8 mouse cellular contexts compared by ENCODE assay signal in the genomic region with DNA sequence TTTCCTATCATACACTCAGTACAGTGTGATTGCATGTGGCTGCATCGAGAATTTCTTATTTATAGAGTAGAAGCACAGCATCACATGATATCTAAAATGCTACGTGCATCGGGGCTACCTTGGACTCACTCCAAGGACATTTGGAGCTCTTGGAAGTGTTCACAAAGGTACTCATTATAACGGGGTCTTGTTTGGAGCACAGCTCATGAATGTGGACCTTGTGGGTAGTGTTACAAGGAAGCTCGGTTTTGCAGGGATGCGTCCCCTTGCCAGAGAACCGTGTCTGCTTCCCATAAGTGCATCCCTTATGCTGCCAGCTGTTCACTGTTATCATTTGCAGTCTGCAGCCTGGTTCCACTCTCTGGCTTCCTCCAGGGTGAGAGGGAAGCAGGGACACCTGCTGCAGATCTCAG.
DNase-seq lines count a peak whose midpoint lies in the region; ATAC-seq and TF ChIP-seq lines count a peak whose summit lies in the region.

No protein-coding gene starts in this region.

- TF ChIP-seq POLR2A in thymus, adult 2 months (IDR thresholded peaks at IDR 0.05; ENCODE audit: control insufficient read depth, extremely low read depth, insufficient read depth, low read length, poor library complexity), result no peak

- H3K9ac ChIP-seq in midbrain, embryonic 14.5 days (replicated peaks; ENCODE audit: low read length), result no peak overlapping the region
- H3K9ac ChIP-seq in midbrain, embryonic 11.5 days (ENCODE audit: low read length), result no peak overlapping the region
- H3K9ac ChIP-seq in embryonic facial prominence, embryonic 14.5 days (ENCODE audit: low read depth, low read length), result 0 out of 2 replicates have a peak overlapping the region, but pooled peaks have one; percentile 30
- H3K9ac ChIP-seq in liver, postnatal 0 days (replicated peaks), result no peak overlapping the region

- no peak overlapping the region for H3K27ac ChIP-seq in midbrain, embryonic 14.5 days (replicated peaks; ENCODE audit: low read depth, low read length)
- no peak overlapping the region for H3K27ac ChIP-seq in midbrain, embryonic 11.5 days (ENCODE audit: low read depth, low read length)
- H3K27ac ChIP-seq in embryonic facial prominence, embryonic 14.5 days (replicated peaks; ENCODE audit: low read depth, low read length), result peak overlapping the region; percentile 59; the same call in 1 of the 2 replicates
- no peak overlapping the region for H3K27ac ChIP-seq in thymus, adult 2 months (ENCODE audit: control insufficient read depth, insufficient read depth, low read length)
- H3K27ac ChIP-seq in liver, postnatal 0 days (ENCODE audit: low read depth), result no peak overlapping the region

- H3K4me2 ChIP-seq in midbrain, embryonic 14.5 days (ENCODE audit: low read length), result no peak overlapping the region
- no peak overlapping the region for H3K4me2 ChIP-seq in midbrain, embryonic 11.5 days
- peak overlapping the region; percentile 32 for H3K4me2 ChIP-seq in embryonic facial prominence, embryonic 14.5 days (ENCODE audit: low read depth, low read length)
- no peak overlapping the region for H3K4me2 ChIP-seq in liver, postnatal 0 days (ENCODE audit: low read depth, low read length)

- no peak for TF ChIP-seq CTCF in thymus, adult 2 months (IDR thresholded peaks at IDR 0.05; ENCODE audit: borderline replicate concordance, control insufficient read depth, extremely low read depth, insufficient read depth, low read length, poor library complexity)
- TF ChIP-seq CTCF in liver, postnatal 0 days (IDR thresholded peaks at IDR 0.05; ENCODE audit: low read depth), result no peak

- no peaks in the 10 kb centered on the region for H3K36me3 ChIP-seq in midbrain, embryonic 14.5 days (ENCODE audit: control insufficient read depth, insufficient read depth, low read length)
- H3K36me3 ChIP-seq in midbrain, embryonic 11.5 days (ENCODE audit: control insufficient read depth, insufficient read depth, low read length), result no peaks in the 10 kb centered on the region
- H3K36me3 ChIP-seq in embryonic facial prominence, embryonic 14.5 days (ENCODE audit: control insufficient read depth, insufficient read depth, low read length), result no peaks in the 10 kb centered on the region
- H3K36me3 ChIP-seq in thymus, adult 2 months (ENCODE audit: control insufficient read depth, insufficient read depth, low read length), result no peaks in the 10 kb centered on the region
- no peaks in the 10 kb centered on the region for H3K36me3 ChIP-seq in liver, postnatal 0 days (replicated peaks; ENCODE audit: insufficient read depth, low read length)

- no peaks in the 10 kb centered on the region for H3K9me3 ChIP-seq in midbrain, embryonic 14.5 days (ENCODE audit: control insufficient read depth, low read length)
- H3K9me3 ChIP-seq in midbrain, embryonic 11.5 days (ENCODE audit: control insufficient read depth, low read length), result no peaks in the 10 kb centered on the region
- H3K9me3 ChIP-seq in embryonic facial prominence, embryonic 14.5 days (ENCODE audit: control insufficient read depth, low read length), result no peaks in the 10 kb centered on the region
- H3K9me3 ChIP-seq in liver, postnatal 0 days (ENCODE audit: low read length), result no peaks in the 10 kb centered on the region

- H3K4me3 ChIP-seq in midbrain, embryonic 14.5 days (replicated peaks; ENCODE audit: low read depth, low read length), result no peak overlapping the region
- H3K4me3 ChIP-seq in midbrain, embryonic 11.5 days (ENCODE audit: low read depth, low read length), result no peak overlapping the region
- H3K4me3 ChIP-seq in embryonic facial prominence, embryonic 14.5 days (ENCODE audit: low read depth, low read length), result no peak overlapping the region
- H3K4me3 ChIP-seq in thymus, adult 2 months (ENCODE audit: control insufficient read depth, insufficient read depth, low read length), result no peak overlapping the region
- H3K4me3 ChIP-seq in liver, postnatal 0 days (ENCODE audit: low read depth, low read length), result no peak overlapping the region

- WGBS in midbrain, embryonic 14.5 days, result 76% methylated on average over 7 of the region's 7 CpGs
- 78% methylated on average over 7 of the region's 7 CpGs for WGBS in midbrain, embryonic 11.5 days
- 15% methylated on average over 7 of the region's 7 CpGs for WGBS in embryonic facial prominence, embryonic 14.5 days
- WGBS in thymus, adult 2 months, result 85% methylated on average over 7 of the region's 7 CpGs
- 53% methylated on average over 7 of the region's 7 CpGs for WGBS in liver, postnatal 0 days (ENCODE audit: insufficient replicate concordance)

- no peaks in the 10 kb centered on the region for H3K27me3 ChIP-seq in midbrain, embryonic 14.5 days (ENCODE audit: control insufficient read depth, insufficient read depth, low read length)
- no peaks in the 10 kb centered on the region for H3K27me3 ChIP-seq in midbrain, embryonic 11.5 days (ENCODE audit: control insufficient read depth, insufficient read depth, low read length)
- H3K27me3 ChIP-seq in embryonic facial prominence, embryonic 14.5 days (replicated peaks; ENCODE audit: control insufficient read depth, insufficient read depth, low read length), result no peaks in the 10 kb centered on the region
- H3K27me3 ChIP-seq in thymus, adult 2 months (ENCODE audit: control insufficient read depth, insufficient read depth, low read length), result no peaks in the 10 kb centered on the region
- no peaks in the 10 kb centered on the region for H3K27me3 ChIP-seq in liver, postnatal 0 days (ENCODE audit: insufficient read depth, low read length)

- no peak for TF ChIP-seq EP300 in liver, postnatal 0 days (IDR thresholded peaks at IDR 0.05; ENCODE audit: low read depth)

- H3K4me1 ChIP-seq in midbrain, embryonic 14.5 days (ENCODE audit: control insufficient read depth, insufficient read depth, low read length), result no peaks in the 10 kb centered on the region
- no peaks in the 10 kb centered on the region for H3K4me1 ChIP-seq in midbrain, embryonic 11.5 days (ENCODE audit: control insufficient read depth, insufficient read depth, low read length)
- H3K4me1 ChIP-seq in embryonic facial prominence, embryonic 14.5 days (ENCODE audit: control insufficient read depth, insufficient read depth, low read length), result peaks cover 18% of the 10 kb centered on the region; the same call in 1 of the 2 replicates
- no peaks in the 10 kb centered on the region for H3K4me1 ChIP-seq in thymus, adult 2 months (replicated peaks; ENCODE audit: control insufficient read depth, insufficient read depth, low read length)
- no peaks in the 10 kb centered on the region for H3K4me1 ChIP-seq in liver, postnatal 0 days (ENCODE audit: insufficient read depth)

- no peak; the same call in 1 of the 2 replicates for ATAC-seq in midbrain, embryonic 14.5 days (ENCODE audit: low FRiP score, low TSS enrichment)
- ATAC-seq in midbrain, embryonic 11.5 days (ENCODE audit: low FRiP score), result no peak
- ATAC-seq in embryonic facial prominence, embryonic 14.5 days (ENCODE audit: low read depth), result peak; percentile 92
- ATAC-seq in liver, postnatal 0 days, result no peak

- peak; percentile 47 for DNase-seq in midbrain, embryonic 14.5 days
- DNase-seq in midbrain, embryonic 11.5 days (ENCODE audit: low spot score, missing footprints), result no peak
- peak; percentile 91 for DNase-seq in embryonic facial prominence, embryonic 14.5 days (ENCODE audit: low spot score)
- DNase-seq in layer of hippocampus, adult 9-10 months (ENCODE audit: low spot score), result peak; percentile 47
- DNase-seq in lung, postnatal 4 days, result peak; percentile 8 to 58
- no peak for DNase-seq in thymus, adult 2 months
- no peak for DNase-seq in liver, postnatal 0 days
- DNase-seq in spleen, adult 12 weeks (ENCODE audit: low spot score), result no peak

Comparison
In these comparisons a context has a peak if more than half of its experiments do, and no peak if none do; other contexts are left out.
1. DNase-seq: peak in midbrain, embryonic 14.5 days (single experiment), embryonic facial prominence, embryonic 14.5 days (single experiment), layer of hippocampus, adult 9-10 months (single experiment) and lung, postnatal 4 days (2 of 2); none in midbrain, embryonic 11.5 days (single experiment), thymus, adult 2 months (single experiment), liver, postnatal 0 days (single experiment) and spleen, adult 12 weeks (single experiment).